Mouse (Mus musculus) bone marrow macrophage, adult 2 months (primary cell): ENCODE data around the gene Lsmem1.

Experiments
- CTCF ChIP-seq: IDR thresholded peaks from 2 replicates; pipeline ENCODE4 v1.5.1; 2012; ENCODE audit warnings: low read depth, mild to moderate bottlenecking, low read length, moderate library complexity
- POLR2A ChIP-seq: IDR thresholded peaks from 2 replicates; pipeline ENCODE4 v1.6.1; 2012; ENCODE audit warnings: mild to moderate bottlenecking, low read depth, low read length, borderline replicate concordance

DNA sequence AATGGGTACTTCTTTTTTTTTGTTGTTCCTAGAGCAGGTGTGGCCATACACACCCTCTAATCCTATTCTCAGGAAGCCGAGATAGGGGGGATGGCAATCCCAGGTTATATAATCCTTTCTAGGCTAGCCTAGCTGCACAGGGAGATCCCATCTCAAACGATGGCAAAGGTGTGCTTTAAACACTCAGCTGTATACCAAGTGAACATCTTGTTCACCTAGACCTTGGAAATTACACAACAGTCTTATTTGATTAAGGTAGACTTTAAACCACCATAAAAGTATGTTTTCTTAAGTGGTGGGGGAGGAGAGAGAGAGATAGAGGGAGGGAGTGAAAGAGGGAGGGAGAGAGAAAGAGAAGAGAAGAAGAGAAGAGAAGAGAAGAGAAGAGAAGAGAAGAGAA lies 38.5 kb downstream of the Lsmem1 start:
- TF ChIP-seq CTCF (no peak), POLR2A (no peak)
